Mouse (Mus musculus) erythroblast, embryonic 14.5 days (primary cell): ENCODE data around the gene Clec1b.

Source experiments
- GATA1 ChIP-seq: IDR thresholded peaks from 2 replicates; pipeline ENCODE4 v1.6.1; 2012; ENCODE audit warnings: low read length, inconsistent platforms, mixed read lengths
- TAL1 ChIP-seq: IDR thresholded peaks from 3 replicates; pipeline ENCODE4 v1.6.1; 2012; ENCODE audit warnings: low read length, inconsistent platforms, mixed read lengths

GRCm38 (mm10) chr6:129356430-129356829, 40.7 kb upstream of the Clec1b start:
- TF ChIP-seq TAL1 (no peak), GATA1 (no peak)
